In genomic region chr17:17063628-17064494, GRCm38 (mm10) we compare ENCODE assay signal across 8 mouse cellular contexts. TPM values are rescaled to one million over a fixed set of nuclear protein-coding genes. Genes with fewer than 3 reads are reported as not detected.
DNase-seq lines count a peak whose midpoint lies in the region; ATAC-seq and TF ChIP-seq lines count a peak whose summit lies in the region.
"Not testable (repeated sequence)": the region's sequence is repeated elsewhere in the genome, so short reads cannot be mapped to it uniquely, and the experiment has no call there.

TSS of gene Zfp960 (plus strand) at chr17:17064113.

- TF ChIP-seq POLR2A in thymus, adult 2 months (IDR thresholded peaks at IDR 0.05; ENCODE audit: control insufficient read depth, extremely low read depth, insufficient read depth, low read length, poor library complexity): not testable (repeated sequence)

- peak within 1 kb of the TSS; percentile 44 for H3K4me2 ChIP-seq in liver, postnatal 0 days (ENCODE audit: low read depth, low read length)
- peak within 1 kb of the TSS; percentile 52 for H3K4me2 ChIP-seq in neural tube, embryonic 15.5 days

- 2% methylated on average over 21 of the region's 21 CpGs for WGBS in hindbrain, embryonic 10.5 days
- WGBS in liver, postnatal 0 days (ENCODE audit: insufficient replicate concordance): 1% methylated on average over 16 of the region's 21 CpGs
- under 1% methylated on average over 18 of the region's 21 CpGs for WGBS in neural tube, embryonic 15.5 days
- 3% methylated on average over 21 of the region's 21 CpGs for WGBS in thymus, adult 2 months

- H3K9me3 ChIP-seq in hindbrain, embryonic 10.5 days: peaks cover 11% of the 10 kb centered on the region; the same call in 1 of the 2 replicates
- not testable (repeated sequence) for H3K9me3 ChIP-seq in liver, postnatal 0 days (ENCODE audit: low read length); neural tube, embryonic 15.5 days (replicated peaks)

- peak; percentile 100 for ATAC-seq in liver, postnatal 0 days
- ATAC-seq in neural tube, embryonic 15.5 days (ENCODE audit: low FRiP score): peak; percentile 100

- not testable (repeated sequence) for H3K9ac ChIP-seq in liver, postnatal 0 days (replicated peaks)
- H3K9ac ChIP-seq in neural tube, embryonic 15.5 days (replicated peaks): peak within 1 kb of the TSS; percentile 50

- not testable (repeated sequence) for H3K4me1 ChIP-seq in hindbrain, embryonic 10.5 days (replicated peaks); liver, postnatal 0 days (ENCODE audit: insufficient read depth); neural tube, embryonic 15.5 days; thymus, adult 2 months (replicated peaks; ENCODE audit: control insufficient read depth, insufficient read depth, low read length)

- peak; percentile 99 for DNase-seq in ZHBTc4 (ENCODE audit: low read depth, low spot score)
- peak; percentile 45 to 69 for DNase-seq in cerebellum, postnatal 4 days (ENCODE audit: low spot score in 2 of 2)
- peak; percentile 64 to 82 for DNase-seq in frontal cortex, postnatal 25 days (ENCODE audit: low spot score in 2 of 2)
- peak; percentile 75 for DNase-seq in hindbrain, embryonic 10.5 days (ENCODE audit: low spot score)
- peak; percentile 85 to 88 for DNase-seq in layer of hippocampus, adult 8-10 months (ENCODE audit: low spot score in 2 of 2)
- DNase-seq in liver, postnatal 0 days: peak; percentile 41
- peak; percentile 15 for DNase-seq in thymus, adult 2 months

- TF ChIP-seq CTCF in liver, postnatal 0 days (IDR thresholded peaks at IDR 0.05; ENCODE audit: low read depth); thymus, adult 2 months (IDR thresholded peaks at IDR 0.05; ENCODE audit: borderline replicate concordance, control insufficient read depth, extremely low read depth, insufficient read depth, low read length, poor library complexity): not testable (repeated sequence)

- not testable (repeated sequence) for H3K36me3 ChIP-seq in hindbrain, embryonic 10.5 days; liver, postnatal 0 days (replicated peaks; ENCODE audit: insufficient read depth, low read length); neural tube, embryonic 15.5 days; thymus, adult 2 months (ENCODE audit: control insufficient read depth, insufficient read depth, low read length)

- TF ChIP-seq EP300 in liver, postnatal 0 days (IDR thresholded peaks at IDR 0.05; ENCODE audit: low read depth): not testable (repeated sequence)

- peak within 1 kb of the TSS; percentile 82 for H3K27ac ChIP-seq in hindbrain, embryonic 10.5 days
- H3K27ac ChIP-seq in liver, postnatal 0 days (ENCODE audit: low read depth): peak within 1 kb of the TSS; percentile 66; the same call in 1 of the 2 replicates
- peak within 1 kb of the TSS; percentile 69 for H3K27ac ChIP-seq in neural tube, embryonic 15.5 days (replicated peaks)
- not testable (repeated sequence) for H3K27ac ChIP-seq in thymus, adult 2 months (ENCODE audit: control insufficient read depth, insufficient read depth, low read length)

- H3K27me3 ChIP-seq in hindbrain, embryonic 10.5 days (ENCODE audit: insufficient read depth, poor library complexity, severe bottlenecking); liver, postnatal 0 days (ENCODE audit: insufficient read depth, low read length); neural tube, embryonic 15.5 days (replicated peaks); thymus, adult 2 months (ENCODE audit: control insufficient read depth, insufficient read depth, low read length): not testable (repeated sequence)

- H3K4me3 ChIP-seq in hindbrain, embryonic 10.5 days: peak within 1 kb of the TSS; percentile 55
- peak within 1 kb of the TSS; percentile 49 for H3K4me3 ChIP-seq in liver, postnatal 0 days (ENCODE audit: low read depth, low read length)
- H3K4me3 ChIP-seq in neural tube, embryonic 15.5 days (replicated peaks): peak within 1 kb of the TSS; percentile 55
- not testable (repeated sequence) for H3K4me3 ChIP-seq in thymus, adult 2 months (ENCODE audit: control insufficient read depth, insufficient read depth, low read length)

RNA-seq across cellular contexts. Expression of gene Zfp960, which starts in this region (rescaled TPM):
- polyA plus RNA-seq in hindbrain, embryonic 10.5 days (2016; fragmentation: Nextera tagmentation; extraction: Ambion mirVana): 2.9 and 4.8 TPM in 2 replicates
- total RNA-seq in layer of hippocampus, adult 8-10 months (2022): 1 to 10 TPM; 6.6 to 9.1 (median 8.7) TPM
- polyA plus RNA-seq in liver, postnatal 0 days (2015; fragmentation: Nextera tagmentation; extraction: Ambion mirVana): 1.5 TPM in 2 replicates
- polyA plus RNA-seq in neural tube, embryonic 15.5 days (2015; fragmentation: Nextera tagmentation; extraction: Ambion mirVana): 2.6 and 3.6 TPM in 2 replicates
- 0.07 TPM in 1 of 2 replicates, not detected in the other for polyA plus RNA-seq in thymus, adult 2 months (2012; rRNA removed)

Comparison
In these comparisons a context has a peak if more than half of its experiments do, and no peak if none do; other contexts are left out.
1. Peak in DNase-seq in thymus, adult 2 months; RNA of the gene not detected or under 1 TPM.
2. DNase-seq: peak in every context shown above with its lines; median percentile 99 in ZHBTc4; 86 in layer of hippocampus, adult 8-10 months; 75 in hindbrain, embryonic 10.5 days; 73 in frontal cortex, postnatal 25 days; 57 in cerebellum, postnatal 4 days; 41 in liver, postnatal 0 days; 15 in thymus, adult 2 months.